Mouse (Mus musculus) MEL (cell line): ENCODE data around the gene Tubb5. TPM values are rescaled to one million over a fixed set of nuclear protein-coding genes. Genes with fewer than 3 reads are reported as not detected.

ENCODE experiments used
- DNase-seq: peaks from one replicate; pipeline ENCODE4 v3.0.0; 2011; ENCODE audit warnings: low read depth, low spot score
- H3K27ac ChIP-seq: 2 replicates; pipeline ENCODE4 v1.5.1; 2012; ENCODE audit warnings: low read depth, mild to moderate bottlenecking, control low read depth, low read length, moderate library complexity; ENCODE audit not compliant: control insufficient read depth
- H3K27me3 ChIP-seq, 2 experiments: fragments of 150-350 bp in 1 of 2; sonication (generic) in 1 of 2; 2 replicates each; pipeline ENCODE4 v1.6.1; 2012; ENCODE audit warnings: low read length in 2 of 2, mild to moderate bottlenecking in 2 of 2, improper control_type of control experiment in 1 of 2, moderate library complexity in 1 of 2; ENCODE audit not compliant: insufficient read depth in 2 of 2, control insufficient read depth in 1 of 2
- H3K36me3 ChIP-seq, 2 experiments: 2 replicates each; pipeline ENCODE4 v1.6.1; 2012 to 2014; ENCODE audit warnings: low read length in 2 of 2, improper control_type of control experiment in 1 of 2, inconsistent platforms in 1 of 2, mild to moderate bottlenecking in 1 of 2; ENCODE audit not compliant: insufficient read depth in 2 of 2, control insufficient read depth in 1 of 2
- H3K4me1 ChIP-seq, 2 experiments: fragments of 150-350 bp in 1 of 2; sonication (generic) in 1 of 2; 2 replicates each; pipeline ENCODE4 v1.6.1; 2012; ENCODE audit warnings: low read length in 2 of 2, improper control_type of control experiment in 1 of 2, mild to moderate bottlenecking in 1 of 2; ENCODE audit not compliant: insufficient read depth in 2 of 2, control insufficient read depth in 1 of 2
- H3K4me3 ChIP-seq, 2 experiments: fragments of 150-350 bp in 1 of 2; sonication (generic) in 1 of 2; 2 replicates each; pipeline ENCODE4 v1.5.1; 2012; ENCODE audit warnings: low read depth in 2 of 2, low read length in 2 of 2, mild to moderate bottlenecking in 2 of 2, moderate library complexity in 2 of 2, control low read depth in 1 of 2, improper control_type of control experiment in 1 of 2; ENCODE audit not compliant: control insufficient read depth in 1 of 2, insufficient read depth in 1 of 2
- H3K79me2 ChIP-seq: 2 replicates; pipeline ENCODE4 v1.6.1; 2012; ENCODE audit warnings: mild to moderate bottlenecking, low read length, moderate library complexity; ENCODE audit not compliant: control insufficient read depth, poor library complexity, insufficient read depth
- H3K9ac ChIP-seq: 2 replicates; pipeline ENCODE4 v1.6.1; 2012; ENCODE audit warnings: low read depth, mild to moderate bottlenecking, control low read depth, low read length, moderate library complexity; ENCODE audit not compliant: control insufficient read depth, poor library complexity, severe bottlenecking
- H3K9me3 ChIP-seq: fragments of 150-350 bp; sonication (generic); replicated peaks from 2 replicates; pipeline ENCODE4 v1.6.1; 2012; ENCODE audit warnings: mild to moderate bottlenecking, low read length, improper control_type of control experiment, moderate library complexity; ENCODE audit not compliant: insufficient read depth
- BHLHE40 ChIP-seq: IDR thresholded peaks from 2 replicates; pipeline ENCODE4 v1.6.1; 2012; ENCODE audit warnings: low read depth, mild to moderate bottlenecking, inconsistent platforms, low read length, improper control_type of control experiment, borderline replicate concordance
- CHD1 ChIP-seq: IDR thresholded peaks from 2 replicates; pipeline ENCODE4 v1.6.1; 2012; ENCODE audit warnings: low read depth, mild to moderate bottlenecking, inconsistent platforms, low read length, improper control_type of control experiment
- CTCF ChIP-seq, 3 experiments: IDR thresholded peaks in 2 of 3; conservative IDR thresholded peaks in 1 of 3; 2 replicates each; pipeline ENCODE4 v1.5.1; 2011 to 2012; ENCODE audit warnings: low read length in 3 of 3, low read depth in 2 of 3, mild to moderate bottlenecking in 2 of 3, improper control_type of control experiment in 1 of 3, inconsistent platforms in 1 of 3, mixed read lengths in 1 of 3, moderate library complexity in 1 of 3; ENCODE audit not compliant: control insufficient read depth in 1 of 3, insufficient read depth in 1 of 3, poor library complexity in 1 of 3, severe bottlenecking in 1 of 3
- GATA1 ChIP-seq: IDR thresholded peaks from 2 replicates; pipeline ENCODE4 v1.6.1; 2011; ENCODE audit warnings: low read depth, low read length, improper control_type of control experiment
- JUND ChIP-seq: IDR thresholded peaks from 2 replicates; pipeline ENCODE4 v1.6.1; 2011; ENCODE audit warnings: low read depth, mild to moderate bottlenecking, improper control_type of control experiment, low read length
- MAFK ChIP-seq: IDR thresholded peaks from 2 replicates; pipeline ENCODE4 v1.6.1; 2011; ENCODE audit warnings: low read depth, mild to moderate bottlenecking, low read length, improper control_type of control experiment, borderline replicate concordance
- MAZ ChIP-seq: IDR thresholded peaks from 2 replicates; pipeline ENCODE4 v1.6.1; 2012; ENCODE audit warnings: low read depth, mild to moderate bottlenecking, inconsistent platforms, low read length, improper control_type of control experiment
- NRF1 ChIP-seq: IDR thresholded peaks from 2 replicates; pipeline ENCODE4 v1.6.1; 2014; ENCODE audit warnings: low read depth, mild to moderate bottlenecking, inconsistent platforms, low read length, improper control_type of control experiment, moderate library complexity; ENCODE audit not compliant: poor library complexity, insufficient read depth, severe bottlenecking
- POLR2A ChIP-seq, 2 experiments: IDR thresholded peaks; 2 replicates each; pipeline ENCODE4 v1.6.1; 2011 to 2012; ENCODE audit warnings: low read length in 2 of 2, mild to moderate bottlenecking in 2 of 2, control low read depth in 1 of 2, improper control_type of control experiment in 1 of 2, low read depth in 1 of 2, moderate library complexity in 1 of 2; ENCODE audit not compliant: control insufficient read depth in 1 of 2, insufficient read depth in 1 of 2, poor library complexity in 1 of 2
- POLR2AphosphoS5 ChIP-seq: IDR thresholded peaks from 2 replicates; pipeline ENCODE4 v1.6.1; 2012; ENCODE audit warnings: low read depth, borderline replicate concordance, mild to moderate bottlenecking, inconsistent platforms, low read length, moderate library complexity, mixed read lengths
- SIN3A ChIP-seq: IDR thresholded peaks from 2 replicates; pipeline ENCODE4 v1.6.1; 2012; ENCODE audit warnings: low read length, improper control_type of control experiment, inconsistent platforms
- UBTF ChIP-seq: IDR thresholded peaks from 2 replicates; pipeline ENCODE4 v1.6.1; 2012; ENCODE audit warnings: low read depth, mild to moderate bottlenecking, inconsistent platforms, low read length, improper control_type of control experiment, moderate library complexity, borderline replicate concordance; ENCODE audit not compliant: insufficient read depth
- USF2 ChIP-seq, 2 experiments: IDR thresholded peaks; 2 replicates each; pipeline ENCODE4 v1.6.1; 2011 to 2012; ENCODE audit warnings: improper control_type of control experiment in 2 of 2, low read length in 2 of 2, borderline replicate concordance in 1 of 2, inconsistent platforms in 1 of 2, low read depth in 1 of 2, mild to moderate bottlenecking in 1 of 2; ENCODE audit not compliant: insufficient read depth in 1 of 2
- ZMIZ1 ChIP-seq: IDR thresholded peaks from 2 replicates; pipeline ENCODE4 v1.6.1; 2012; ENCODE audit warnings: low read depth, mild to moderate bottlenecking, inconsistent platforms, low read length, improper control_type of control experiment, moderate library complexity
- polyA plus RNA-seq, 2 experiments: library from polyadenylated mRNA; stranded (reverse) in 1 of 2; unstranded in 1 of 2; fragments of >175 nt in 1 of 2; fragments of >200 nt in 1 of 2; gene quantifications; 2 replicates each; pipeline versions ENCODE4 v1.2.1 to v1.2.4; 2012; ENCODE audit warnings: low replicate concordance in 2 of 2, low read depth in 1 of 2; ENCODE audit not compliant: insufficient read length in 2 of 2, insufficient read depth in 1 of 2, missing spikeins in 1 of 2
- total RNA-seq: library from RNA; depleted of rRNA; stranded (reverse); fragments of 300-350 nt; gene quantifications from 2 replicates; pipeline ENCODE4 v1.2.3, GENCODE M21; 2012

Gene Tubb5
- total and polyA plus RNA-seq, 3 experiments: 1,040 to 1,575 (median 1,137) TPM

DNA sequence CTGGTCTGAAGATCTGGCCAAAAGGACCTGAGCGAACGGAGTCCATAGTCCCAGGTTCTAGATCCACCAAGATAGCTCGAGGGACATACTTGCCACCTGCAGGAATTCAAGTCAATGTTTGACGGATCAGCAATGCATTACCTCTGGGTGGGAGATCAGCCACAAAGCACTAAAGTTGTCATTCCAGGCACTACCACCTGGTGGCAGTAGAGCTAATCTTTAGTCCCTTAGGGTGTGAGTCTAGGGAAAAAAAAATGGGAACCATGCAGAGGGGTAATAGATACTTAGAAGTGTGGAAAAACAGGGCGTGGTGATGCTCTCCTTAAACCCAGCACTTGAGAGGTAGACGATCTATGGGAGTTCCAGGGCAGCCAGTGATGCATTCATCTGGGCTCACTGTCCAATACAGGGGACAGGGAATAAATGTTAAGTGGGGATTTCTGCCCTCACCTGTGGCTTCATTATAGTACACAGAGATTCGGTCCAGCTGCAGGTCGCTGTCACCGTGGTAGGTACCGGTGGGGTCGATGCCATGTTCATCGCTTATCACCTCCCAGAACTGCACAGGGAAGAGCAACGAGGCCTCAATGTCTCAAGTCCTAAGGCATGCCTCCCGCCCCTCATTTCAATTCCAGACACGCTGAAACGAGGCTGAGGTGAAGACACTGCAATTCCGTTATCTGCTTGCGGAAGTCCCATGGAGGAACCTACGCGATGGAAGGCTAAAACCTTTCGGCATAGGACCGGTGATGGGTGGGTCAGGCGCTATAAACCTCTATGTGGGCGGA is 1.7 kb downstream of the Tubb5 start:
- Histone ChIP-seq H3K4me3 (peak overlapping the region; percentile 39 to 99), H3K9ac (peak overlapping the region; percentile 99), H3K4me1 (peaks cover 0 to 49% of the 10 kb centered on the region in 2 experiments), H3K36me3 (peaks cover 11 to 47% of the 10 kb centered on the region in 2 experiments), H3K27me3 (no peaks in the 10 kb centered on the region), H3K9me3 (no peaks in the 10 kb centered on the region), H3K27ac (peak overlapping the region; percentile 82)
- DNase-seq: peak; percentile 90
- TF ChIP-seq CTCF (IDR thresholded peaks at IDR 0.05 in 2 of 3, conservative IDR thresholded peaks at IDR 0.05 in 1 of 3; ENCODE audit: control insufficient read depth in 1 of 3, insufficient read depth in 1 of 3, low read depth in 2 of 3, low read length in 3 of 3, poor library complexity in 1 of 3, severe bottlenecking in 1 of 3): peak in 2 of 3 experiments; percentile 28 to 91; a peak in 4 of 6 replicates
- no peak for TF ChIP-seq UBTF
- no peak for TF ChIP-seq JUND
- TF ChIP-seq USF2 (IDR thresholded peaks at IDR 0.05; ENCODE audit: borderline replicate concordance in 1 of 2, insufficient read depth in 1 of 2, low read depth in 1 of 2, low read length in 2 of 2): no peak
- no peak for TF ChIP-seq BHLHE40
- no peak for TF ChIP-seq GATA1
- no peak for TF ChIP-seq MAFK
- 0 out of 2 replicates have a peak, but pooled peaks have one; percentile 79 for TF ChIP-seq POLR2AphosphoS5
- TF ChIP-seq POLR2A (IDR thresholded peaks at IDR 0.05; ENCODE audit: control insufficient read depth in 1 of 2, insufficient read depth in 1 of 2, low read depth in 1 of 2, low read length in 2 of 2, poor library complexity in 1 of 2): peak; percentile 2 to 21; a peak in 1 of 4 replicates
- TF ChIP-seq, all 39 proteins: peak for 3
- H3K79me2 ChIP-seq: peaks cover 37% of the 10 kb centered on the region

DNA sequence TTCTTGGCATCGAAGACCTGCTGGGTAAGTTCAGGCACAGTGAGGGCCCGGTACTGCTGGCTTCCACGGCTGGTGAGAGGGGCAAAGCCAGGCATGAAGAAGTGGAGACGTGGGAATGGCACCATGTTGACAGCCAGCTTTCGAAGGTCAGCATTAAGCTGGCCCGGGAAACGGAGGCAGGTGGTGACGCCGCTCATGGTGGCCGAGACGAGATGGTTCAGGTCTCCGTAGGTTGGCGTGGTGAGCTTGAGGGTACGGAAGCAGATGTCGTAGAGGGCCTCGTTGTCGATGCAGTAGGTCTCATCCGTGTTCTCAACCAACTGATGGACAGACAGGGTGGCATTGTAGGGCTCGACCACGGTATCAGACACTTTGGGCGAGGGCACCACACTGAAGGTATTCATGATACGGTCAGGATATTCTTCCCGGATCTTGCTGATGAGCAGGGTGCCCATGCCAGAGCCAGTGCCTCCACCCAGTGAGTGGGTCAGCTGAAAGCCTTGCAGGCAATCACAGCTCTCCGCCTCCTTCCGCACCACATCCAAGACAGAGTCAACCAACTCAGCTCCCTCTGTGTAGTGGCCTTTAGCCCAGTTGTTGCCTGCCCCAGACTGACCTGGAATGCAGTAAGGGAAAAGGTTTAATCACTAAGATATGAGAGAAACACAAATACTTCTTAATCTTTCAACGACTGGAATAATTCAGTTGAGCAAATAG is 2.5 kb downstream of the Tubb5 start:
- Histone ChIP-seq H3K4me1 (peaks cover 0 to 49% of the 10 kb centered on the region in 2 experiments), H3K36me3 (peaks cover 11 to 46% of the 10 kb centered on the region in 2 experiments), H3K79me2 (peaks cover 37% of the 10 kb centered on the region), H3K27me3 (no peaks in the 10 kb centered on the region), H3K9ac (peak overlapping the region; percentile 99), H3K9me3 (no peaks in the 10 kb centered on the region), H3K4me3 (peak overlapping the region; percentile 39 to 99), H3K27ac (peak overlapping the region; percentile 82)
- no peak for DNase-seq
- TF ChIP-seq MAZ (no peak), ZMIZ1 (no peak), SIN3A (no peak), MAFK (no peak), NRF1 (no peak), USF2 (IDR thresholded peaks at IDR 0.05; ENCODE audit: borderline replicate concordance in 1 of 2, insufficient read depth in 1 of 2, low read depth in 1 of 2, low read length in 2 of 2) (no peak), CTCF (IDR thresholded peaks at IDR 0.05 in 2 of 3, conservative IDR thresholded peaks at IDR 0.05 in 1 of 3; ENCODE audit: control insufficient read depth in 1 of 3, insufficient read depth in 1 of 3, low read depth in 2 of 3, low read length in 3 of 3, poor library complexity in 1 of 3, severe bottlenecking in 1 of 3) (no peak), GATA1 (no peak), CHD1 (no peak)
- TF ChIP-seq, all 39 proteins: peak for 0
